Mouse (Mus musculus): ENCODE data around the gene Ptov1.

DNA sequence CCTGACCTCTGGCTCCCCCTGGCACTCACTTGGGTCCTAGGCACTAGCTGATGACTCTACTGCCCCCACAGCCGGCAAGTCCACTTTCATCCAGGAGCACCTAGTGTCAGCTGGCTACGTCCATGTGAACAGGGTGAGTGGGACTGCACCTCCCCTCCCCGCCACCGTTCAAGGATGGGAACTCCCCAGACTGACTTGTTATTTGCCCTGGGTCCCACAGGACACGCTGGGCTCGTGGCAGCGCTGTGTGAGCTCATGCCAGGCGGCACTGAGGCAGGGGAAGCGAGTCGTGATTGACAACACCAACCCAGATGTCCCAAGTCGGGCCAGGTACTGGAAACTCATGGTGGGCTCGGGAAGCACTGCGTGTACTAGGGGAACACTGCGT, 8.2 kb downstream of the Ptov1 start:
- TF ChIP-seq CTCF (IDR thresholded peaks at IDR 0.05; ENCODE audit: borderline replicate concordance, extremely low read depth, insufficient read depth, insufficient read length) (no peak), POLR2A (IDR thresholded peaks at IDR 0.05; ENCODE audit: borderline replicate concordance, extremely low read depth, insufficient read depth, insufficient read length, poor library complexity, severe bottlenecking) (no peak)

All from brain, embryonic 14.5 days (tissue).